Comparison of ENCODE assay signal across 20 mouse cellular contexts in genomic region chr12:101793221-101793621, GRCm38 (mm10). TPM values are rescaled to one million over a fixed set of nuclear protein-coding genes. Genes with fewer than 3 reads are reported as not detected.
DNase-seq lines count a peak whose midpoint lies in the region; ATAC-seq and TF ChIP-seq lines count a peak whose summit lies in the region.
"Had no signal": no experiment of that assay in that cellular context is flagged by ENCODE, and none has a peak within 500 bp of the region (broad histone marks: within the 10 kb centered on the region; RNA-seq: fewer than 3 reads in every experiment).

No protein-coding gene starts in this region.

- DNase-seq in kidney, adult 2 months, result peak; percentile 84
- DNase-seq in adrenal gland, postnatal 14 days, result peak; percentile 14
- peak; percentile 83 for DNase-seq in kidney, postnatal 14 days
- peak; percentile 45 for DNase-seq in lung, postnatal 25 days (ENCODE audit: low spot score)
- DNase-seq in thymus, adult 2 months, result no peak
- DNase-seq in B cell, adult 2 months, result no peak
- DNase-seq in layer of hippocampus, adult 9-11 months, result no peak
- DNase-seq: cerebellum, adult 11 months; cerebellum, postnatal 14 days; gastrocnemius, postnatal 36 days; heart, postnatal 14 days; thymus, postnatal 36 days had no signal

- H3K4me2 ChIP-seq in kidney, embryonic 14.5 days (replicated peaks; ENCODE audit: low read depth, low read length), result no peak overlapping the region
- H3K4me2 ChIP-seq: forebrain, embryonic 12.5 days; heart, embryonic 11.5 days; hindbrain, embryonic 14.5 days; limb, embryonic 15.5 days had no signal

- no peak for TF ChIP-seq CTCF in kidney, adult 2 months (conservative IDR thresholded peaks at IDR 0.05; ENCODE audit: insufficient read depth, insufficient read length, low read depth, low read length)
- no peak for TF ChIP-seq CTCF in thymus, adult 2 months (IDR thresholded peaks at IDR 0.05; ENCODE audit: borderline replicate concordance, control insufficient read depth, extremely low read depth, insufficient read depth, low read length, poor library complexity)

- no peaks in the 10 kb centered on the region for H3K9me3 ChIP-seq in kidney, embryonic 14.5 days (ENCODE audit: control insufficient read depth, low read length)
- H3K9me3 ChIP-seq: forebrain, embryonic 12.5 days; G1E; limb, embryonic 15.5 days had no signal

- no peak overlapping the region for H3K9ac ChIP-seq in kidney, embryonic 14.5 days (ENCODE audit: low read depth, low read length)
- H3K9ac ChIP-seq: forebrain, embryonic 12.5 days; hindbrain, embryonic 14.5 days; limb, embryonic 15.5 days had no signal

- no peaks in the 10 kb centered on the region for H3K36me3 ChIP-seq in kidney, adult 2 months (ENCODE audit: control insufficient read depth, insufficient read depth, low read length)
- no peaks in the 10 kb centered on the region for H3K36me3 ChIP-seq in kidney, embryonic 14.5 days (ENCODE audit: control insufficient read depth, insufficient read depth, low read length)
- H3K36me3 ChIP-seq in thymus, adult 2 months (ENCODE audit: control insufficient read depth, insufficient read depth, low read length), result no peaks in the 10 kb centered on the region
- H3K36me3 ChIP-seq: forebrain, embryonic 12.5 days; G1E had no signal

- H3K4me3 ChIP-seq in kidney, adult 2 months (ENCODE audit: insufficient read depth, low read depth, low read length), result no peak overlapping the region
- H3K4me3 ChIP-seq in kidney, embryonic 14.5 days (ENCODE audit: low read length), result no peak overlapping the region
- H3K4me3 ChIP-seq in thymus, adult 2 months (ENCODE audit: control insufficient read depth, insufficient read depth, low read length), result no peak overlapping the region
- H3K4me3 ChIP-seq: forebrain, embryonic 12.5 days; limb, embryonic 15.5 days had no signal

- 78% methylated on average over 5 of the region's 5 CpGs for WGBS in kidney, adult 2 months
- WGBS in kidney, embryonic 14.5 days, result 91% methylated on average over 5 of the region's 5 CpGs
- WGBS in thymus, adult 2 months, result 79% methylated on average over 5 of the region's 5 CpGs

- no peaks in the 10 kb centered on the region for H3K27me3 ChIP-seq in kidney, adult 2 months (replicated peaks; ENCODE audit: control insufficient read depth, insufficient read depth, low read length)
- H3K27me3 ChIP-seq in kidney, embryonic 14.5 days (ENCODE audit: control insufficient read depth, insufficient read depth, low read length), result no peaks in the 10 kb centered on the region
- H3K27me3 ChIP-seq in thymus, adult 2 months (ENCODE audit: control insufficient read depth, insufficient read depth, low read length), result no peaks in the 10 kb centered on the region
- H3K27me3 ChIP-seq: forebrain, embryonic 12.5 days; limb, embryonic 15.5 days had no signal

- ATAC-seq in kidney, embryonic 14.5 days (ENCODE audit: low FRiP score, low TSS enrichment), result no peak
- ATAC-seq: CD4-positive, CD25-positive, alpha-beta regulatory T cell, adult 4 months; intestine, embryonic 16.5 days had no signal

- no peak overlapping the region; the same call in 1 of the 2 replicates for H3K27ac ChIP-seq in kidney, adult 2 months (ENCODE audit: insufficient read depth, low read depth, low read length)
- H3K27ac ChIP-seq in kidney, embryonic 14.5 days (ENCODE audit: low read depth, low read length), result no peak overlapping the region
- H3K27ac ChIP-seq in thymus, adult 2 months (ENCODE audit: control insufficient read depth, insufficient read depth, low read length), result no peak overlapping the region
- H3K27ac ChIP-seq: forebrain, embryonic 12.5 days; hindbrain, embryonic 14.5 days; limb, embryonic 15.5 days had no signal

- no peaks in the 10 kb centered on the region for H3K4me1 ChIP-seq in kidney, adult 2 months (ENCODE audit: control insufficient read depth, insufficient read depth, low read length)
- H3K4me1 ChIP-seq in kidney, embryonic 14.5 days (ENCODE audit: control insufficient read depth, insufficient read depth, low read length), result no peaks in the 10 kb centered on the region
- H3K4me1 ChIP-seq in thymus, adult 2 months (replicated peaks; ENCODE audit: control insufficient read depth, insufficient read depth, low read length), result no peaks in the 10 kb centered on the region
- H3K4me1 ChIP-seq: forebrain, embryonic 12.5 days had no signal

- TF ChIP-seq POLR2A in kidney, adult 2 months (IDR thresholded peaks at IDR 0.05; ENCODE audit: low read depth, low read length), result no peak
- TF ChIP-seq POLR2A in thymus, adult 2 months (IDR thresholded peaks at IDR 0.05; ENCODE audit: control insufficient read depth, extremely low read depth, insufficient read depth, low read length, poor library complexity), result no peak

RNA-seq across cellular contexts. Expression of gene Fbln5, which starts 25.6 kb away (rescaled TPM):
- polyA plus RNA-seq in kidney, adult 2 months (2012; rRNA removed), result 302 and 308 TPM in 2 replicates
- polyA plus RNA-seq in kidney, embryonic 14.5 days (2014; fragmentation: Nextera tagmentation; extraction: Ambion mirVana), result 36.2 and 51.3 TPM in 2 replicates
- 57.7 and 60.3 TPM in 2 replicates for total RNA-seq in adrenal gland, postnatal 14 days (2021)
- 11.1 and 16.3 TPM in 2 replicates for polyA plus RNA-seq in thymus, adult 2 months (2012; rRNA removed)
- polyA plus RNA-seq: CD4-positive, CD25-positive, alpha-beta regulatory T cell, adult 4 months; G1E had no signal

Comparison
In these comparisons a context has a peak if more than half of its experiments do, and no peak if none do; other contexts are left out.
1. DNase-seq: peak in kidney, adult 2 months (single experiment), adrenal gland, postnatal 14 days (single experiment), kidney, postnatal 14 days (single experiment) and lung, postnatal 25 days (single experiment); none in thymus, adult 2 months (single experiment), B cell, adult 2 months (0 of 2) and layer of hippocampus, adult 9-11 months (single experiment).